Mouse (Mus musculus): Measurements from ENCODE around the gene Armc2. TPM values are rescaled to one million over a fixed set of nuclear protein-coding genes. Genes with fewer than 3 reads are reported as not detected.

Armc2 gene
- polyA plus RNA-seq (2015; fragmentation: Nextera tagmentation; extraction: Ambion mirVana), result 0.77 and 1.2 TPM in 2 replicates

GRCm38 (mm10) chr10:42018016-42018949, at the start of gene Armc2:
Gene Armc2 (minus strand): TSS chr10:42018442.
- Histone ChIP-seq H3K27me3 (replicated peaks; ENCODE audit: control insufficient read depth, insufficient read depth, low read length) (0 out of 2 replicates have a peak, but pooled peaks cover 9% of the 10 kb centered on the region), H3K27ac (ENCODE audit: low read depth, low read length) (no peak within 1 kb of the TSS), H3K9ac (ENCODE audit: low read depth, low read length) (0 out of 2 replicates have a peak within 1 kb of the TSS, but pooled peaks have one; percentile 5), H3K4me3 (ENCODE audit: low read depth, low read length) (peak within 1 kb of the TSS; percentile 48), H3K4me1 (replicated peaks; ENCODE audit: control insufficient read depth, insufficient read depth, low read length) (no peaks in the 10 kb centered on the region), H3K9me3 (ENCODE audit: control insufficient read depth) (no peaks in the 10 kb centered on the region), H3K4me2 (replicated peaks; ENCODE audit: low read depth) (peak within 1 kb of the TSS; percentile 77), H3K36me3 (ENCODE audit: control insufficient read depth, insufficient read depth) (no peaks in the 10 kb centered on the region)
- TF ChIP-seq CTCF (IDR thresholded peaks at IDR 0.05; ENCODE audit: low read depth), result no peak
- ATAC-seq, result peak; percentile 80
- WGBS, result 2% methylated on average over 57 of the region's 58 CpGs

- Histone ChIP-seq H3K36me3 (ENCODE audit: control insufficient read depth, insufficient read depth) (no peaks in the 10 kb centered on the region), H3K27ac (ENCODE audit: low read depth, low read length) (no peak overlapping the region), H3K27me3 (replicated peaks; ENCODE audit: control insufficient read depth, insufficient read depth, low read length) (no peaks in the 10 kb centered on the region), H3K9me3 (ENCODE audit: control insufficient read depth) (no peaks in the 10 kb centered on the region), H3K4me2 (replicated peaks; ENCODE audit: low read depth) (no peak overlapping the region), H3K4me1 (replicated peaks; ENCODE audit: control insufficient read depth, insufficient read depth, low read length) (no peaks in the 10 kb centered on the region), H3K9ac (ENCODE audit: low read depth, low read length) (no peak overlapping the region), H3K4me3 (ENCODE audit: low read depth, low read length) (no peak overlapping the region)
- TF ChIP-seq CTCF (IDR thresholded peaks at IDR 0.05; ENCODE audit: low read depth), result no peak
- peak; percentile 88 for ATAC-seq
- WGBS, result 36% methylated on average over 5 of the region's 5 CpGs
These were observed 46.2 kb upstream of the Armc2 start for GRCm38 (mm10) chr10:42064446-42064845.

GRCm38 (mm10) chr10:42059522-42059921, 41.3 kb upstream of the Armc2 start:
- H3K4me2 ChIP-seq (replicated peaks; ENCODE audit: low read depth), result no peak overlapping the region
- no peaks in the 10 kb centered on the region for H3K36me3 ChIP-seq (ENCODE audit: control insufficient read depth, insufficient read depth)
- no peaks in the 10 kb centered on the region for H3K27me3 ChIP-seq (replicated peaks; ENCODE audit: control insufficient read depth, insufficient read depth, low read length)
- no peak for TF ChIP-seq CTCF (IDR thresholded peaks at IDR 0.05; ENCODE audit: low read depth)
- no peak overlapping the region for H3K9ac ChIP-seq (ENCODE audit: low read depth, low read length)
- no peak overlapping the region for H3K27ac ChIP-seq (ENCODE audit: low read depth, low read length)
- H3K4me3 ChIP-seq (ENCODE audit: low read depth, low read length), result no peak overlapping the region
- WGBS, result 96% methylated on average over 8 of the region's 8 CpGs
- H3K9me3 ChIP-seq (ENCODE audit: control insufficient read depth), result no peaks in the 10 kb centered on the region
- no peak for ATAC-seq
- no peaks in the 10 kb centered on the region for H3K4me1 ChIP-seq (replicated peaks; ENCODE audit: control insufficient read depth, insufficient read depth, low read length)

- Histone ChIP-seq H3K4me3 (ENCODE audit: low read depth, low read length) (no peak overlapping the region), H3K27ac (ENCODE audit: low read depth, low read length) (no peak overlapping the region), H3K9me3 (ENCODE audit: control insufficient read depth) (no peaks in the 10 kb centered on the region), H3K27me3 (replicated peaks; ENCODE audit: control insufficient read depth, insufficient read depth, low read length) (no peaks in the 10 kb centered on the region), H3K9ac (ENCODE audit: low read depth, low read length) (no peak overlapping the region), H3K4me2 (replicated peaks; ENCODE audit: low read depth) (no peak overlapping the region), H3K36me3 (ENCODE audit: control insufficient read depth, insufficient read depth) (no peaks in the 10 kb centered on the region), H3K4me1 (replicated peaks; ENCODE audit: control insufficient read depth, insufficient read depth, low read length) (no peaks in the 10 kb centered on the region)
- TF ChIP-seq CTCF (IDR thresholded peaks at IDR 0.05; ENCODE audit: low read depth), result no peak
- no peak for ATAC-seq
- 75% methylated on average over 12 of the region's 12 CpGs for WGBS
These were observed 39.5 kb upstream of the Armc2 start for GRCm38 (mm10) chr10:42057746-42058145.

- Histone ChIP-seq H3K36me3 (ENCODE audit: control insufficient read depth, insufficient read depth) (no peaks in the 10 kb centered on the region), H3K27ac (ENCODE audit: low read depth, low read length) (no peak overlapping the region), H3K4me3 (ENCODE audit: low read depth, low read length) (no peak overlapping the region), H3K9me3 (ENCODE audit: control insufficient read depth) (no peaks in the 10 kb centered on the region), H3K4me1 (replicated peaks; ENCODE audit: control insufficient read depth, insufficient read depth, low read length) (no peaks in the 10 kb centered on the region), H3K27me3 (replicated peaks; ENCODE audit: control insufficient read depth, insufficient read depth, low read length) (no peaks in the 10 kb centered on the region), H3K4me2 (replicated peaks; ENCODE audit: low read depth) (no peak overlapping the region), H3K9ac (ENCODE audit: low read depth, low read length) (no peak overlapping the region)
- no peak for TF ChIP-seq CTCF (IDR thresholded peaks at IDR 0.05; ENCODE audit: low read depth)
- 54% methylated on average over 11 of the region's 11 CpGs for WGBS
- no peak for ATAC-seq
These were observed 39.0 kb upstream of the Armc2 start for GRCm38 (mm10) chr10:42057231-42057601.

- H3K36me3 ChIP-seq (ENCODE audit: control insufficient read depth, insufficient read depth), result no peaks in the 10 kb centered on the region
- H3K4me2 ChIP-seq (replicated peaks; ENCODE audit: low read depth), result no peak overlapping the region
- ATAC-seq, result no peak
- no peak overlapping the region for H3K4me3 ChIP-seq (ENCODE audit: low read depth, low read length)
- no peaks in the 10 kb centered on the region for H3K9me3 ChIP-seq (ENCODE audit: control insufficient read depth)
- no peaks in the 10 kb centered on the region for H3K27me3 ChIP-seq (replicated peaks; ENCODE audit: control insufficient read depth, insufficient read depth, low read length)
- WGBS, result 87% methylated on average over 18 of the region's 18 CpGs
- no peak overlapping the region for H3K9ac ChIP-seq (ENCODE audit: low read depth, low read length)
- H3K27ac ChIP-seq (ENCODE audit: low read depth, low read length), result no peak overlapping the region
- no peaks in the 10 kb centered on the region for H3K4me1 ChIP-seq (replicated peaks; ENCODE audit: control insufficient read depth, insufficient read depth, low read length)
- TF ChIP-seq CTCF (IDR thresholded peaks at IDR 0.05; ENCODE audit: low read depth), result no peak
These were observed 38.4 kb upstream of the Armc2 start for GRCm38 (mm10) chr10:42056486-42057230.

All from intestine, postnatal 0 days (tissue).